Mouse (Mus musculus) gastrocnemius, adult 8-10 months (tissue): Measurements from ENCODE around the gene Hebp1. TPM values are rescaled to one million over a fixed set of nuclear protein-coding genes. Genes with fewer than 3 reads are reported as not detected.
A peak's percentile ranks its signal among the peaks of the same experiment; 100 is the strongest.

Experiments used
- DNase-seq, 2 experiments: peaks; one replicate each; pipeline ENCODE4 v3.0.0; 2022; ENCODE audit warnings: low spot score in 2 of 2
- total RNA-seq, 4 experiments: library from RNA; stranded (reverse); gene quantifications; 2 replicates each; pipeline ENCODE4 v1.2.4; 2022

Gene Hebp1
- total RNA-seq, 4 experiments from 2014 or later: 4.3 to 13.2 (median 9.9) TPM

DNA sequence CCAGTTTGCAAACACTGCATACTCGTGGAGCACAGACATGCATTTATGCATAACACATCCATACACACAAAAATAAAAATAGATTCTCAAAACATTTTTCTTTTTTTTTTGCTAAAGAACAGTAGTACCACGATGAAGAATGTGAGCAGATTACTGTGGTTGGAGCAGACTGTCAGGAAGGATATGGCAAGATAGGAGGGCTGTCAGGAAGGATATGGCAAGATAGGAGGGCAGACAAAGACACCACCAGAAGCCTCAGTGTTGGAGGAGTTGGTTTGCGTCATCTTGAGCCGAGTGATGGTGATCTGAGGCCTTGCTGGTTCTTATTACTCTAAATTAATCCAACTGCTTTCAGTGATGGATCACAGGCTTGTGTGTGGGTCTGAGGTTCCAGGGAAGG, 35.0 kb downstream of the Hebp1 start:
- DNase-seq: no peak

DNA sequence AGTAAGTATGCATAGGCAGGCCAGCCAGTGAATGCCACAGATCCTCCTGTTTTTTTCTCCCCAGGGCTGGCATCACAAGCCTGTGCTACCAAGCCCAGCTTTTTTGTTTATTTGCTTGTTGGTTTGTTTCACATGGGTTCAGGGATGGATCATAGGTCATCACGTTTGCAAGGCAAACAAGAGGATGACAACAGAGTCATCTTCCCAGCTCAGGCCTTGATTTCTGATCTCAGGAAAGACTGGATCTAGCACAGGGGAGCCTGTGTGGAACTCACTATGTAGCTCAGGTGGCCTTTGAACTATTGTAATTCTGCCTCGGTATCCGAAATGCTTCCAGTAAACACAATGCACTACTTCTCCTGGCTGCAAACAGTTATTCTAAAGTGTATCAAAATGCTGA, 35.5 kb downstream of the Hebp1 start:
- no peak for DNase-seq

DNA sequence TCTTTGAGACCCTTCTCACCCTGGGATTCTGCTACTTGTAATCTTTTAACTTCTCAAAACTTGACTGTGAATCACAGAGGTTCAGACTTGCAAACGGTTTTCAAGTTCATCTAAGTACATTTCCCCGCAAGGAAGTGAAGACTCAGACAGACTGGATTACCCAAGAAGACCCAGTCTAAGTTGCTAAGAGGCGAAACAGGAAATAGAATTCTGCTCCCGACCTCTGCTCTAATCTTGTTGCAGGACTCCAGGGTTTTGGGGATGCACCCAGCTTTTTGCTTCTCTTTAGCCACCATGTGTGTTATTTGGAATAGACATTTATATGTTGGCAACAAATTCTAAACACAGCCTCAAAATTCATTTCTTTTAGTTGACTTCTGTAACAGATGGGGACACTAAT, 36.5 kb downstream of the Hebp1 start:
- DNase-seq: no peak

DNA sequence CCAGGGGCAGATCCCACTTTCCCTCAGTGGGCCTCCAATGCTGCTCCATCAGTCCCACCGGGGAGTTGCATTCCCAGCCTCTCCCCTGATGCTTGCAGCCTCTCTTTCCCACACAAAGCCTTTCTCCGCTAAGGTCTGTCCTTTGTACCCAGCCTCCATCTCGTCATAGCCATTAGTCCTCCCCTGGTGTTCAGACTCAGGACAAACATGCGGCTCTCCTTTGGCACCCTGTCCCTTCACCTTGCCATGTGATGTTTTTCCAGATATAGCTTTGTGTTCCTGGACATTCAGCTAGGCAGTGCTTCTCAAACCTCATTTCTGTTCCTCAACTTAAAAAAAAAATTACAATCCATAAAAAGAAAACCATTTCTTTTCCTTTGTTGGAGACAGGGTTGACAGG, 39.3 kb downstream of the Hebp1 start:
- DNase-seq: no peak

DNA sequence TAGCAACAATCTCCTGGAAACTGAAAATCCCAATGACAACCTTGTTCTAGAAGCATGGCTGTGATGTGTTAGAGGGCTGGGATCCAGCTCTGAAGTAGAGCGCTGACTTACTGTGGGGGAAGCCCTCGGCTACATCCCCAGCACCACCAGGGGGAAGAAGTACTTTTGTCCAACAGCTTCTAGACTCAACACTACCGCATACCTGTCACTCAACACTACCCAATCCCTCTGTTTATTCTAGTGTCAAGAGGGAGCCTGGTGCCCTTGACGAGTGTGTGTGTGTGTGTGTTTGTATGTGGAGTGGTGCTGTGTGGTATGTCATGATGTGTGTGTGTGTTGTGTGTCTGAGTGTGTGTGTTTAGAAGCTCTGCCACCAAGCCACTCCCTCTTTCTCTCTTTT, 40.3 kb downstream of the Hebp1 start:
- DNase-seq: no peak

DNA sequence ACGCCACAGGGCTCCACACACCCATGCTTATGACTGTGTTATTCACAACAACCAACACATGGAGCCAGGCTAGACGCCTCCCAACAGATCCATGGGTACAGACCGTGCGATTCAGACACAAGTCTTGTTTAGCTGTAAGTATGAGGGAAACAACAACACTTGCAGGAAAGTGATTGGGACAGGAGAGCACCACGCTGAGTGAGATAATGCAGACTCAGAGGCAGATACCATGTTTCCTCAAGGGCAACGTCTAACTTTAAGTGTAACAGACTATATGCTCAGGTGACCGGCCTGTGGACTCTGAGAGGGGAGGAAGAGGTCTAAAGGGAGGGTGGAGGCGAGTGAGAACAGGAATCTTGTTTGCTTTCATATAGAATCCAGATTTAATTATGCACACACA, 41.2 kb downstream of the Hebp1 start:
- no peak for DNase-seq

DNA sequence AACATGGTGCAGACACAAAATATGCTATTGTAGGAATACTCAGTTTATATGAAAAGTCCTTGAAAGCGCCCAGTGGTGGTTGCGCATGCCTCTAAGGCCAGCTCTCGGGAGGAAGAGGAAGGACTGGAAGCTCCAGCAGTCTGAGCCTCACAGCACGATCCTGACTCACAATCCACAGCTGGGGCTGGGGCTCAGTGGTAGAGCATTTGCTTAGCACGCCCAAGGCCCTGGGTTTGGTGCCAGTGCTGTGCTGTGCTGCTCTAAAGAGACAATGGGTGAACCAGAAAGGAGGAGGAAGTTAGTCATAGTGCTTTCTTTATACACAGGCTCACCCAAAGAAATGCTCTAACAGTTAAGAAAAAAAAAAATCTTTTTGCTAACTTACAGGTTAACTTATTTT, 44.1 kb downstream of the Hebp1 start:
- no peak for DNase-seq

DNA sequence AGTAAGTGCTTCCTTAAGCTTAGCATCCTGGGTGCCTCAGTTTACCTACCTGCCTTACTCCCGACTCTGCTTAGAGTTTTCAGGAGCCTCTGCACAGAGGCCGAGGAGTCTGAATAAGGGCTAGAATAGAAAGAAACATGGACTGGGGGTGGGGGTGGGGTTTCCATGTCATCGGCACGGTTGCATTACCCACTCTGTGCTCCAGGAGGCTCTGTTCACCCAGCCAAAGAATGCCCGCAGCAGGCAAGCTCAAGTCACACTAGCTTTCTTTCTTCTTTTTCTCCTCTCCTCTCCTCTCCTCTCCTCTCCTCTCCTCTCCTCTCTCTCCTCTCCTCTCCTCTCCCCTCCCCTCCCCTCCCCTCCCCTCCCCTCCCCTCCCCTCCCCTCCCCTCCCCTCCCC, 47.5 kb downstream of the Hebp1 start:
- no peak for DNase-seq

DNA sequence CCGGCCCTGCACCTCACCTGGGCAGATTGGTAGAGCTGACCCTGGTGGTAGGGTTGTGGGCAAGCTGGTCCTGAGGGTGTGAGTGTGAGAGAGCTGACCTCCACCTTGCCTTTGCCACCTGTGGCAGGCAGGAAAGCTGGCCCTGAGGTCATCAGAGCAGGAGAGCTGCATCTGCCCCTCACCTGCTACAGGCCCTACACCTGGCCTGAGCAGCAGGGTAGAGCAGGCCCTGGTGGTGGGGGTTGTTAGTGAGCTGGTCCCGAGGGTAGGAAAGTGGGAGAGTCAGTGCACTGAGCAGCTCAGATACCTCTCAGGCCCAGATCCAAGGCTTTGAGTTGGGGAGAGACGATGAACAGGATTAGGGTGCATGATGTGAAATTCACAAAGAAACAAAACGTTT, 48.1 kb downstream of the Hebp1 start:
- DNase-seq: no peak

DNA sequence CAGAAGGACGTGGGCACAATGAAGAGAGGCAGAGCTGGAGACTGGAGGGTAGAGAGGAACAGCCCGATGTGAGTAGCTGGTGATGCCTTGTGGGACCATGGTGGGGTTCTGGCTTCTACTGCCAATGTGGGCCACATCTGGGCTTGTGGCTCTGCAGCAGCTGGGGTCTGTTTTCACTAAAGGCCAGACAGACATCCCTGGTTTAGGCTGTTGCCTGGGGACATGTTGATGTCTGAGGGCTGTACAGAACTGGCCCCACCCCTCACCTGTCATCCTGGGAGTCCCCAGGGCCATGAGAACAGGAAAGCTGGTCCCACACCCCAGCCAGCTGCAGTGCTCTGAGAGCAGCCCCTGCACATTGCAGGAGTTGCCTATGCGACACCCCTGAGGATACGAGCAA, 48.6 kb downstream of the Hebp1 start:
- no peak for DNase-seq

DNA sequence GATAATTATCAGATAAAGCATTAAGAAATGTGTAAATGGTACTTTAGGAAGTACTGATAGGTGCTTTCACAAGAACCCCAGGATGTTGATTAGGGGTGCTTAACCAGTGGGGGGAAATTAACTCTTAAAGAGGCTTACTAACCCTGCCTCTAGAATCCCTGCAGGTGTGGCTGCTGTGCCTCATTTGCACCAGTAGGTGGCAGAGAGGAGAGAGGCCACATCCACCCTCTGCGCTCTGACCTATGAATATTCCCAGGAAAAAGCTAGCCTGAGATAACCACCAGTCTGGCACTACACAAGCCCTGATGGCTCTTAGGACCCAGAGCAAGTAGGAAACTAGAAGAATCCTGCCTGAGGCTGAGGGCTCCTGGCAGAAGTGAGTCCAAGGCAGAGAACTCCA, 49.3 kb downstream of the Hebp1 start:
- DNase-seq: no peak

DNA sequence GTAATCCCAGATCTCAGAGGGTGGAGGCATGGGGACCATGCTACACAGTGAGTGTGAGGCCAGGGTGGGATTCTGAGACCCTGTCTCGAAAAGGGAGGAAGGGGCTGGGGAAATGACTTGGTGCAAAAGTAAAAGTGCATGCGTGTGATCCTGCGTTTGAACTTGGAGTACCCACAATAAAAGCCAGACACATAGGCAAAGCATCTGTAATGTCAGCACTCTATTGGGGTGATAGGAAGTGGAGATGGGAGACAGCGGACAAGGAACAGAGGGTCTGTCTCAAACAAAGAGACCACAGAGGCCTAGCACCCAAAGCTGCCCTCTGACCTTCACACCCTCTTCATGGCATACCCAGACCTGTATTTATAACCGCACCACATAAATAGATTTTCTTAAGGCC, 51.8 kb downstream of the Hebp1 start:
- no peak for DNase-seq

DNA sequence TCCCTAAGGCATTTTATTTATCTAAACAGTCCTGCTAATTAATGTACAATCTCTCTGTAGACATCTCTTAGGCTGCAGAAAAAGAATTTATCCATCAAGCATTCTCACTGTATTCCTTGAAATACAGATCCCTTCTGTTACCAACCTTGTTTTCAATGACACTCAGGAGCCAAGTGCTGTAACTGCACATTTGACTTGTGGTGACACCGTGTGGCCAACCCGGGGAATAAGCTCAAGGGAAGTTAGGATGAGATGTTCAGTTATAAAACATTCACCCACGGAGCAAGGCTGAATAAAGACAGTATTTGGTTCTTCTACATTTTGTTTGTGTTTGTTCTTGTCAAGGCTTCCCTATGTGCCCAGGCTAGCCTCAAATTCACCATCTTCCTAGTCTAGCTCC, 53.3 kb downstream of the Hebp1 start:
- no peak for DNase-seq

DNA sequence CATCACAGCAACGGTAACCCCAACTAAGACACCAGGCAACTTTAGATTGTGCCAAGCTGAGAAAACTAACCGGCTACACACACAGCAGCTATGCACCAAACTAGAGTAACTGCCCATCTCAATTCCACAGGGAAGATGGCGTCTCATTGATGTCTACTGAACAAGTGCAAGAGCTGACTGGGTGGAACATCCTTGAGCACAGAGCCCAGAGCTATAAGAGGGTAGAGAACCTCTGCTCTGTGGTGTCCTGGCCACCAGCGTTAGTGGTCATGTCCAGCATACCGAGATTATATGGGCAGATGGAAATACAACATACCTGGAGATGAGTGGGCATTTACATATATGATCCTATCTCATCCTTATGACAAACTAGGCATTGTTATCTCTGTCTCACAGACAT, 54.7 kb downstream of the Hebp1 start:
- no peak for DNase-seq

DNA sequence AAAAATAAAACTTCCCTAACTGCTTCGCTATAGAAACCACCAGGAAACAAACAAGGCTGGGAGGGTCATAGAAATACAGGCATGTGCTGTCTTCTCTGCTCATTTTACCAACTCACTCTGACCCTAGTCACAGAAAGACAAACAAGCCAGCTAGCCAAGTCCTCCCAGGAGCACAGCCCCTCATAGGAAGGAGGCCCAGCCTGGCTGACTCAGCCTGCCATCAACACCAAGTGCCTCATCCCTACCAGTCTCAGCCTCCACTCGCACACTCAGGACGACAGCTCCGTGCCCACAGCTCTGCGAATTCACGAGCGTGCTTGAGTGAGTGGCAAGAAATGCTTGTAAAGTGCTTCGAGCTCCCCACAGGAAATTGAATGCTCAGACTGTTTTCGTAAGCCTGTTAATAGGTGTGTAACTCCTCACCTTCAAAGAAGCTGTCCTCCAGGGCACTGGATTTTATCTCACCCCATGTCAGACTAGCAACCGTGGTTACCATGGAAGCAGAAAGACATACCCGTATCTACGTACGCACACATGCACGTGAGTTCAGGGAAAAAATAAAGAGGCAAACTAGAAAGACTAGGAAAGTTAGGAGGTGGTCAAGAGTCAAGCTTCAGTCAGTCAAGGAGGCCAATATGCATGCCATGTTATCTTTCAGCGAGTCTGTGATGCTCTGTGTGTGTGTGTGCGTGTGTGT, 56.2 kb downstream of the Hebp1 start:
- no peak for DNase-seq

DNA sequence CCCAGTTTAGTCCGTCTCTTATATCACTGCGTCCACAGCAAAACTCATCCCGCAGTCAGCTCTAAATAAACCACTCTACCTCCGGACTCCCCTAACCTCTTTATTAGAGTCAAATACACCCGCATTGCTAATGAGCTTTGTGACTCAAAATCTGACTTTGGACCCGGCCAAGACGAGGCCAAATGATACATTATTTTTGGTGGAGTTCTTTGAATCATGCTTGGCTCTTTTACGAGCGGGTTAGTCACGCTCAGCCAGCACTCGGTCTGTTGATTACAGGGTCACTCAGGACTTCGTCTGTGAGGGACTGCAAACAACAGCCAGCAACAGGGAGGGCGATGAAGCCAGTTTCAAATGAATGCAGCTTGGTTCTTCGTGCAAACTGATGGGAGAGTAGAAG, 59.1 kb downstream of the Hebp1 start:
- DNase-seq: no peak

DNA sequence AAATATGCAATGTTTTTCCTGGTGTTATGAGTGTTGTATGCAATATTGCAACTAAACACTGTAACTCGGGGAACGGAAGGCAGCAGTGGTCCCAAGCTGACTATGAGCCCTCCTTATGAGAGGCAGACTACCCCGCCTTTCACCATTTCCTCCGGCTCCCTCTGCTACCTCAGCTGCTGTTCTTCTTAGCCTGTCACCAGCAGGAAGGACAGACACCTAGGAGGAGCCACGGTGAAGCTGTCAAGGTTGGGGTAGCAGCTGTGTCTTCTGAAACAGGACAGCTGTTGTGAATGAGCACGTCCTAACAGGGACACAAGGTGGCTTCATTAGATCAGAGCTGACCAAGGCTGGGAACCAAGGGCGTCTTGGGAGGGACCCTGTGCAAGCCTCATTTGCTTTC, 59.6 kb downstream of the Hebp1 start:
- DNase-seq: no peak

DNA sequence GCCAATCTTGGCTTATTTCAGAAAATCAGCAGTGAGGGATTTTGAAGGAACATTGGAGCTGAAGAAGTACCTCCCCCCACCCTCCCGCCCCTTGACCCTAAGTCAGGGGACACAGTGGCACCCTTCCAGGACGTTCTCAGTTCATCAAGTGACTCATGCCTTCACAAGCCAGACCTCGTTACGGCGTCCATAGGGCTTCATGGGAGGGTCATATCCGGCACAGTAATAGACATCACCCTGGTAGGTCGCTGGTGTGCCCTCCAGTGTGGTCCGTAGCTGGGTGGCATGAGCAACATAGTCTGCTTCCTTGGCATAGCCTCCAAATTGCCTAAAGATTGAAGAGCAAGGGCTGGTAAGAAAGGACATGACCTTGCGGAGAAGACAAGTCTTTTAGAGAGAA, 60.1 kb downstream of the Hebp1 start:
- DNase-seq: peak; percentile 26 to 45

DNA sequence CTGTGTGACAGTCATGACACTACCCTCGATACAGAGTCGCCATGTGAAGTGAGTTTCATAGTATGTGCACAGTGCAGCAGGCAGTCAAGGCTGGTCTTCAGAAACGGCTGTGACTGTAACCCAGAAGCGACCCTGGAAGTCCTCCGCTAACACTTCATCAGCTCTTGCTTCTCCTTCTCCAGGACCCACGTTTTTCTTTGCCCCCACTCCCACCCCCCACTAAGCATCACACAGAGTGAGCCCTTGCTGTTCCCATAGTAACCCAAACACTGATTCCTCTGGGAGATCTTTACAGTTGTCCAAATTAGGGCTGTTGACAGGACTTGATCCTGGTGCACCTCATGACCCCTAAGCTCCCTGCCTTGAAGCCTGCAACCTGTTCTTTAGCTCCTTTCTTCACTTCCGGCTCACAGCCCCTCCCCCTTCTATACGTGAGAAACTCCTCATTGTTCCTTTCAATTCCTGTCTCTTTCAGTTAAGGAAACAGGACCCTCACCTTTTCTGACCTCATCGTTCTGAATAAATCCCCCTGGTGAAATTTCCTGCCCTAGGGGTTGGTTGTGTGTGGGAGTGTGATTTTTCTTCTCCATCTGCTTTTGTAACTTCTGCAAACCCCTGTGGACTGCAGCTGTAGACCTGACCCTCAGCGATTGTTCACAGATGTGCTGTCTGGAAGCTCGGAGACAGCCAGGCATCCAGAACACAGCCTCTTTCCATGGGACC, 61.2 kb downstream of the Hebp1 start:
- peak; percentile 8 to 22 for DNase-seq

DNA sequence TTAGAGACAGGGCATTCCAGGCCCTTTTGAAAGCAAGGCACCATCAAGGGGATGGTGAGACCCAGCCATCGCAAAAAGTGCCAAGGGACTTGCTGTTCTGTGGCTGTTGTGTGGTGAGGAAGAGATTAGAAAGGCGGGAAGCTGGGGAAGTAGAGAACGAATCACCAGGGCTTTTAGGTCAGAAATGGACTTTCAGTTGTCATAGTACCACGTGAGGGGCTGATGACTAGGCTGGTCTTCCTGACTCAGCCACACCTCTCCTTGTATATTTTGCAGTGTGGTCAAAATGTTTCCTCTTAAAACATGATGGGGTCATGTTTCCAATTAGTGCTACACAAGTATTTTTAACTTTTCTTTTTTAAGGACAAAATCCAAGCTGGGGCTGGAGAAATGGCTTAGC, 62.1 kb downstream of the Hebp1 start:
- no peak for DNase-seq

DNA sequence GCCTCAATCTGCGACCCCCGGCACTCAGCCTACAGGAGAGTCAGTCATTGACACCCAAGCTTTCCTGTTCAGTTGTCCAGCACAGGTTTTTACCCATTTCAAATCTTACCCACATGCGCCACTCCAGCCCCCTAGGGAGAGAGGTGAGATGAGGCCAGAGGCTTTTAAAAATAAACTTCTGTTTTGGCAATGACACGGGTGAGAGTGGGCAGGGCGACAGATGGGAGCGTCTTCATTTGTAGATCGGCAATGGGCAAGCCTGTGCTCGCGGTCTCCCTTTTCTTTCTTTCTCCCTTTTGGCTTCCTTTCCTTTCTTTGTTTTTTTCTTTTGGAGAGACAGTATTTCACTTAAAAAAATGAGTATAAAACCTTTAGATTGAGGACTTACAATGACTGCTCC, 64.3 kb downstream of the Hebp1 start:
- no peak for DNase-seq

DNA sequence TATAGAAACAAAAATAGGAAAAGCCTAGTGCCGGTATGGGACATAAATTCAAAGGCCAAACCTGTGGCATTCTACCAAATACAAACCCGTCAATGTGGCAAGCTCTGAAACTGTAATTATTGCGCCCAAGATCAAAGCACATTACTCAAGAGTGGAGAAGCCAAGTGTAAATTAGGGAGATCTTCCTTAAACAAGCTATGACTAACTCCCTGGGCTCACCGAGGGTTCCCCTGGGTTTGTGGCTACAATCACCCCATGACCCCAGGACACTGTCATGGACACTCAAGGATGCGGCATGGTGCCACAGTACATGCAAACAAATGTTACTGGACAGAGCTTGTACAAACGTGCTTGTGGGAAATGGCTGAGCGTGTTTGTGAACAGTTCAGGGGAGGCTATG, 64.7 kb downstream of the Hebp1 start:
- no peak for DNase-seq

DNA sequence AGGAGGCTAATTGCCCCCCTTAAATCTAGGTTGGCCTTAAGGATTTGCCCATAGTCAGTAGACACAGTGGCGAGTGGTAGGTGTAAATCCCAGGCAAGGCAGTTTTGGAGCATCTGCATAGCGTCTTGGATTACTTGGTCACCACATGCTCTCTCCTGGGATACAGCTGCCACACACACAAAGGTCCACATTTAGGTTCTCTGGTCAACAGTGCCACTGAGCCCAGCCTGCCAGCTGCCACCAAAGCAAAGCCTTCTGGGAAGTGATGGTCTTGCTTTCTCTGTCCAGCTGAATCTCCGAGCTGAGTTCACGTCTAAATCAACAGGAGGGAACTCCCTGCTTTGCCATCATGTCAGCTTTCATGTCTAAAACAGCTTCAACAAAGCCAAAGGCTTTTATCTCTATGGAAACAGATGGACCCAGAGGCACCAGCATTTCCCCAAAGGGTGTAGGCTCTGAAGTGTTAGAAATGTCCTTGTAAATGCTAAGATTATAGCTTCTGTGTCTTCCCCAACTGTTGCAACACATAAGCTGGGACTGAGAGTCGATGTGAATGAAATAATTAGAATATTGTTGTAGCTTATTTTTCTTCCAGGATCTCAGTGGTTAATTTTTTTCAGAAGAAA, 73.0 kb downstream of the Hebp1 start:
- DNase-seq: no peak
